Mouse (Mus musculus) heart, adult 11 months (tissue): ENCODE results near the gene Cldn5.

Experiments
- DNase-seq: peaks from one replicate; pipeline ENCODE4 v3.0.0; 2022

Cldn5 gene

DNA sequence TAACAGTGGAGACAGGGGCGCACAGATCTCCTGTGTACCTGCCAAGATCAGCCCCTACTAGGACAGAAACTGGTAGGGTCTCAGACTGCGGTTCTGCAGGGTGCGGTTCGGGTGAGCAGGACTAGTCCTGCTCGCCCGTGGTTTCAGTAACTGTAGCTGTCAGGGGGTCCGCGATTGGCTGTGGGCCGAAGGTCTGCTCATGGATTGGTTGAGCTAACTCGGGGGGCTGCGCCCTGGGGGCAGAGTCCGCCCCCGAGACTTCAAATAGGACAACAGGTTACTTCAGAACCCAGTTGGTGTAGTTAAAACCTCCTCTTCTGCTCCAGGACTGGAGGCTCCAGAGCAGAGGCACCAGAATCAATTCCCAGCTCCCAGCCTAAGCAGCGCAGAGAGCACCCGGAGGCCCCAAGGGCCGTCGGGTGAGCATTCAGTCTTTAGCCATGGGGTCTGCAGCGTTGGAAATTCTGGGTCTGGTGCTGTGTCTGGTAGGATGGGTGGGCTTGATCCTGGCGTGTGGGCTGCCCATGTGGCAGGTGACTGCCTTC is at the start of gene Cldn5:
Cldn5 (plus strand) TSS at position 292 of the 545 bp plus-strand sequence.
- peak; percentile 99 for DNase-seq

DNA sequence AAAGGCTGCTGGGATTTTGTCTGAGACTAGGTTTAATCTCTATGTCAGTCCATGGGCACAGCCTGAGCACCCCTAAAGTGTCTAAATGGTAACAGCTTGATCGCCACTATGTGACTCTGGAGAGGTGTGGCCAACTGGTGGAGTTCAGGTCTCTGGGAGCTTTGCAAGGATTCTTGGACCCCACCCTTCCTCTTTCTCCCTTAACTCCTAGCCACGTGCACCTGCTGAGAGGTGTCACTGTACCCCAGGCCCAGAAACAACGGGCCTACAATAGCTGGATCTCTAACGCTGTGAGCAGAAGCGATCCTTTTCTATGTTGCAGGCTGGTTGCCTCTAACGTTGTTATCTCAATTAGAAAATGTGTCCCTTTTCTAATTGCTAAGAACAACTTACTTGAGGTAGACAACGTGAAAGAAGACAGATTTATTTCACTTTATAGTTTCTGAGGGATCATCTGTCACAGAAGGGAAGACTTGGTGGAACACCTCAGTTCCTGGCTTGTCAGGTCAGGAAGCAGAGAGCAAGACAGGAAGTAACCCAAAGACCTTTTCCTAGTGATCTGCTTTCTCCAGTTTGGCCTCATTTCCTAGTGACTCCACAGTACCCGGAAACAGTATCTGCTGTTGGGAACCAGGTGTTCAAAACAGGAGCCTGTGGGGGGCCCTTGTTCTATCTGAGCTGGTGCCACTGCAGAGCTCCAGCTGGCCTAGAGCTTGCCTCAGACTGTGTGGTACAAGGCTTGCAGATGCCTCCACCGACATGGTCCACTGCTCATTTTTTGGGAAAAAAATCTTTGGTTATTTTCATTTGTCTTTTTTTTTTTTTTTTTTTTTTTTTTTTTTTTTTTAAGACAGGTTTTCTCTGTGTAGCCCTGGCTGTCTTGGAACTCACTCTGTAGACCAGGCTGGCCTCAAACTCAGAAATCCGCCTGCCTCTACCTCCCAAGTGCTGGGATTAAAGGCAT is 48.8 kb upstream of the Cldn5 start:
- DNase-seq, result peak; percentile 89

DNA sequence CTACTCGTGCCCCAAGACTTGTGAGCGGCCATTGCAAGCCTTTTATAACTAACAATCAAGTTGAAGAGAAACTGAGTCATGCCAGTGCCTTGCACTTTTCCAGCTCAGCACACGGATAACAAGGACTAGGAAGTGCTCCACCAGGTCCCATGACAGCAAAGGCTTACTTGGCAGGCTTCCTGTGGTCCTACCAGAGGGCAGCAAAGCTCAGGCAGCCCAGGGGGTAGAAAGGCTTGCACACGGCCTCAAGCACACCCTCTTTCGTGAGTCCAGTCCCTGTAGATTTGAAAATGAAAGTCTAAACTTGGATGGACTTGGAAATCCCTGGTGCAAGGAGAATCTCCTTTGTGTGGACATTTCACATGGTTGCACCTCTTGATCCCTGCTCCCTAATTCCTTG is 47.5 kb upstream of the Cldn5 start:
- peak; percentile 71 for DNase-seq

DNA sequence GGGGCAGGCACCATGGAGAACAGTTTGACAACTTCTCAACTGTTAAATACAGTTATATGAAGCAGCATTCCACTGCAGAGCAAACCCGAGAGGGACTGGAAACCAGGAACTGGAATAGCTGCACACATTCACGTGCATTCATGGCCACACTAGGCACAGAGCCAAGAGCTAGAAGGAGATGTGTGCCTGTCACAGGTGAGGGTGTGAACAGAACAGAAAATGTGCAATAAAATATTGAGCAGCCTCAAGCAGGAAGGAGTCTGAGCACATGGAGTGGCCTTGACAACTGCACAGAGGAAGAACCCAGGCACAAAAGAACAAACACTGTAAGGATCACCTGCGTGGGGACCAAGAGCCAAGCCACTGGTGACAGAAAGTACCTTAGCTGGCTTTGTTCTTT is 46.0 kb upstream of the Cldn5 start:
- DNase-seq, result peak; percentile 59

DNA sequence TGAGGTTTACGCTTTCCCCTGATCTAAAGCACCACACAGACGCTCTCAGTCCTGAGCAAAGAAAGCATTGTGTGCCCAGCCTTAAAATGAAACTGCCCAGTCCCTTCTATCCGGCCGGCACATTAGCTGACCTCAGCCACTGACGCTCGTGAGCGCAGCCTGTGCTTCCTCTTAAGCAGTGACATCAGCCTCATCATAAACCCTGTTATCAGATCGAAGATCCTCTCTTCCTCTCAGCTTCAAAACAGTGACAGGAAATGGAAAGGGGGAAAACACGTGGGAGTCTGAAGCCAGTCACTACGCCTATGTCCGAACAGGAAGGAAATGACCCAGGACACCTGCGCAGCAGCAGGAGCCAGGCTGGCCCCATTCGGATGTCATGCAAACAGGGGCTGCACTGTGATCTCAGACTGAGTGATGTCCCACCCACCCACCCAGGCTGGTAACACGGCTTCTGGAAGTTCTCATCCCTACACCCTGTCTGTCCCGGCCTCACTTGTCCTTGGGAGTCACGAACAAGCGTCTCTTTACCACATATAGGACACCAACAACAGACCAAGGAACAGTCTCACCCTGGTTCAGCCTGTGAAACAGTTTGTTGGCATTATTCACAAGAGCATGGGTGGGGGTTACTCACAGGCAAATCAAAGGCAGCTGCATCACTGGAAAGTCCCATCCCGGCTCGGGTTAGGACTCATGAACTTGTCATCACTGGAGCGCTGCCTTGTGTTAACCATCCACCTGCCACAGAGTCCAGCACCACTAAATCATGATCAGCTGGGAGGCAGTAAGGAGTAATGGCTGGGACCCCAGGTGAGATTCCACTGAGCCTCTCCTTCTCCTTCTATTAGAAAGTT is 43.3 kb upstream of the Cldn5 start:
- peak; percentile 98 for DNase-seq

DNA sequence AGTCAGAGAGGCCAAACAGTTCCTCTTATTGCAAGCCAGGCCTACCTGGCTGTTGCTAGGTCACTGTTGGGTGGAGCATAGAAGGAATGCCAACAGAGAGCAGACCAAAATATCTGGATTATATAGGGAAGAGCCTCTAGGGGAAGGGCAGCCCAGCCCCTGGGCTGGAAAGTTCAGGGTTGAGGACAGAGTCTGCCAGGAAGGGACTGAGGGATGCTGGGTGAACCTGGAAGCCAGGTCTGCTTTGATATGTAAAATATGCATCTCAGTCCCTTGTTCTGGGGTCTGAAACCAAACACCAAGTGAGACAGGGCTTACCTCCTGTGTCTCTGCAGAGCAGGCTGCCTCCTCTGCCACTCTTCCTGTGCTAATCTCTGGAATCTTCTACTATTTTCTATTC is 38.3 kb upstream of the Cldn5 start:
- no peak for DNase-seq

DNA sequence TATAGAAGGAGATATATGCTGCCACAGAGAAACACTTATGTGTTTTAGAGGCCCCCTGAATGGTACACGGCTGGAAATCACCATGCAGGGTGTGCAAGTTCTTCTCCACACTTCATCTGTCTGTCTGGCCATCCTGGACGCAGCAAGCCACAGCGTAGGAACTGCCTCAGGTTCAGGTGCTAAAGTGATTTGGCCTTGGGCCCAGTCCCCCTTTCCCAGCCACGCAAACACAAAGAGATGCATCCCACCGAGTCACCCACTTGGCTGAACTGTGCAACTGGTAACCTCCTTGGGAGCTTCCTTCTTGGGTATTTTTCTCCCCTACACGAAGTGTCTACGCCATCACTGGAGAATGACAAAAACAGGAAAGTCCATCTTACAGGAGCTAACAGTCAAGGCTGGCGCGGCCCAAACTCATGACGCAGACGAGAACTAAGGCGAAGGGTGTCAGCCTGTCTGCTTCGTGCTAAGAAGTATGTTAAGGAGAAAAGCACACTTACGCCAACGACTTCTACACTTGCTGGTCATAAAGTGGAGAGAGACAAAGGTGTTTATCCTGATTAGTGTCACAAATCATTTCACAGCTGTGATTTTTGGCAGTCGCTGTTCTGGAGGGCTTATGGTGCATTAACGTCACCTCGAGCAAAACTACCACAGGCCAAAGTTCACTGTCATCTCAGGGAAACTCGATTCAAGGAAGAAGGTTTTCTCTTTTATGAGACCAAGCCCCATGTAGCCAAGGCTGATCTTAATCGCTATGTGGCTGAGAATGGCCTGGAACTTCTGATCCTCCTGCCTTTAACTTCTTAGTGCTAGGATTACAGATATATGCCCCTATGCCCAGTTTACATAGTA is 30.2 kb upstream of the Cldn5 start:
- DNase-seq, result peak; percentile 99

DNA sequence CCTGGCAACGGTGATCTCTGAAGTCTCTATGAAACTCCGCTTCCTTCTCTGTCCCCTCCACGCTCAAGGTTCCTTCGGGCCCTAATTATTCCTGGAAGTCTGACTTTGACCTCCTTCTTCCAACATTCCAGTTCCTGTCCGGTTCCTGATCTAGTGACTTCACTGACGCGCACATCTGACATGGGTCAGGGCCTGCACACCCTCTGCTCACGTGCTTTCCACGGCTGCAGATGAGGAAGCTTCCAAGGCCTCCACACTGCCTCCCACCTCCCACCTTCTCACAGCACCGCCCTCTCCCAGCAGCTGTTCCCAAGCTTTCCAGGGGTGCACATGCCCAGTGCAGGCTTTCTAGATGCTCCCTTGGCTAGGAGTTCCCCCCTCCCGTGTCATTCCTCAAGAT is 25.5 kb upstream of the Cldn5 start:
- peak; percentile 94 for DNase-seq

DNA sequence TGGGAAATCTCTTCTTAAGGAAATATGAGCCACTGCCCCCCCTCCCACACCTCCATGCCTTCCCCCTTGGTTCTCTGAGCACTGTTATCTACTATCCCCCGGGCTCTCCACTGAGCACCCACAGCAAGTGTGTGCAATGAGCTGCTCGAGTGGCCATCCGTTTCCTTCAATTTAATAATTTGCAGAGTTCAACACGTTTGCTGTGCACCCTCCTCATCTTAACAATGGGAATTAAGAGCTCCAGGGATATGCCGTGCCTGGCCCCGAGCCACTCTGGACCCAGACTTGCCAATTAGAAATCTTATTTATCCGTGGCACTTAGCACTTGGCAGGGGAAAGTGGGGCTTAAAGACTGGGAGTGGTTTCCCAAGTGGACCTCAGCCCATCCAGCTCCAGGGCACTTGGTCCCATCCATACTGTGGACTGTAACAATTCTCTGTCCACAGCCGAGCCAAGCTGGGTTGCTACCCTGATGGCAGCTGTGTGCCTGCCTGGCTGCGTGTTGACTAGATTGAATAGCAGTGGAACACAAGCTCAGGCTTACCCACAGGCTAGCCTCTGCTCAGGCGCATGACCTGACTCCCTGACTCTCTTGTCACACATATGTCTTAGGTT is 24.7 kb upstream of the Cldn5 start:
- DNase-seq, result peak; percentile 74

DNA sequence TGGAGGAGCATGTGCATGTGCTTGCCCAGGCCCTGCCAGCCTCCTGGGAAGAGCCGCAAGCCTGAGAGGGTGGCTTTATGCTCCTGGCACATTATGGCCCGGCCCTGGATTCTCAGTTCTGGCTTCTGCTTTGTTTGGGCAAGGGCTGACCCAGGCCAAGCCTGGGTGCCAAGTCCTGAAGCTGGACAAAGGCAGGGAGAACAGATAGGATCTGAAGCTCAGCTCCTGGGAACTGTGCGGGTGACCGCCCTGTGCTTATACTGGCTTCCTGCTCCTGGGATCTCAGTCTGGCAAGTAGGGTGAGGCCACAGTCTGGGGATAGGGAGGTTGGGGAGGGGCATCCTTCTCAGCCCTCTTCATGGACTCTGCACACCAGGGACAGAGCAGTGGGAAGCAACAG is 14.9 kb upstream of the Cldn5 start:
- peak; percentile 95 for DNase-seq

DNA sequence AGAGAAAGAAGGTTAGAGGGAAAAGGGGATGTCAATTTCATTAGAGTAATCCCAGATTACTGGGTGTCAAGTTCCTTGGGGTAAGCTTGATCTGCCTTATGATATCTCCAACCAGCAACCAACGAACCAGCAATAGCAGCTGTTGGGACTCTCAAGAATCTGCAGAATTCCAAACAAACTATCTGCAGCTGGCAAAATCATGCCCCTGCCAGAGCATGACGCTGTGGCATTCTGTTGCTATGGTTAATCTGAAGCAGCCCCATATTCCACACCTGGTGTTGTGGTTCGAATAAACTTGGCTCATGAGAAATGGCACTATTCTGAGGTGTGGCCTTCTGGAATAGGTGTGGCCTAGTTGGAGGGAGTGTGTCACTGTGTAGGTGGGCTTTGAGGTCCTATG is 13.7 kb upstream of the Cldn5 start:
- no peak for DNase-seq

DNA sequence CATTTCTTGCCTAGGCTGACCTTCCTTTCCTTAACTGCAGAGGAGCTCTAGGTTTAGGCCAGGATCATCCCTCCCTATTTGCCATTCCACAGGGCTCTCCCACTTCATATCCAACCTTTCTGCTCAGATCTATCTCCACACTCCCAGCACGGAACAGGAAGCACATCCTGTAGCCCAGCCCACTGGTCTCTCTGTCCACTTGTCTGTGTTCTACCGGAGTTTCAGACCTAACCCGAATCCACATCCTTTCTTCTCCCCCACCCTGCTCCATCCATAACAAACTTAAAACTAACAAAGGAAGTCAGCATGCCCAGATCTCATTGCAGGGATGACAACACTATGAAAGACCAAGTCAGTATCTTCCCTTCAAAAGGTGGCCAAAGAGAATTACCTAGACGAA is 10.3 kb upstream of the Cldn5 start:
- no peak for DNase-seq

DNA sequence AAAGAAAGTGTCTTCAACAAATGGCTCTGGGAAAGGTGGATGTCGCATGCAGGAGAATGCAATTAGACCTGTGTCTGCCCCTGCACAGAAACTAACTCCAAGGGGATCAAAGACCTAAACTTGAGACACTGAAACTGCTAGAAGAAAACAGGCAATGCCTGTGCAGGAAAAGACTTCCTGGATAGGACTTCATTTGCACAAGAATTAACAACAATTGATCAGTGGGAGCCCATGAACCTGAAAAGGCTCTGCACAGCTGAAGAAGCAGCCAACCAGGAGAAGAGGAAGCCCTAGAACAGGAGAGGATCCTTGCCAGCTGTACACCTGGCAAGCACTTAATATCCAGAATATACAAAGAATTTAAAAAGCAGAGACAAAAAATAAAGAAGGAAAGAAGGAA is 7.1 kb upstream of the Cldn5 start:
- DNase-seq, result no peak

DNA sequence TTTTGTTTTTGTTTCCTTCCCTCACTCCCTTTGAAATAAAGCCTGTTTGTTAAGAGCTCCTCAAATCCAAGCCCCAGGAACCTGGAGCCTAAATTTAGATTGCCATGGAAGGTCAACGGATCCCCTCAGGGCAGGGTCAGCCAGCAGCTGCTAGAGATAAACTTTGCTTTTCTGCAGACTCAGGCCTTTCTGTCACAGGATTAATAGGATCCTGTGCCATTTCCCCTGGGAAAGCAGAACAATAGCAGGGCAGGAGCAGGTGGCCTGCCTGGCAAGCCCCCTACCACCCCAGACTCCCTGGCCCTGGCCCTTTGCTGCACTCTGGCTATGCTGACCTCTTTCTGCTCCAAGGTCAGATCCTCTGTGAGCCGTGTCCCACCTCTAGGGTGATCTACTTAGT is 2.7 kb upstream of the Cldn5 start:
- DNase-seq, result no peak

DNA sequence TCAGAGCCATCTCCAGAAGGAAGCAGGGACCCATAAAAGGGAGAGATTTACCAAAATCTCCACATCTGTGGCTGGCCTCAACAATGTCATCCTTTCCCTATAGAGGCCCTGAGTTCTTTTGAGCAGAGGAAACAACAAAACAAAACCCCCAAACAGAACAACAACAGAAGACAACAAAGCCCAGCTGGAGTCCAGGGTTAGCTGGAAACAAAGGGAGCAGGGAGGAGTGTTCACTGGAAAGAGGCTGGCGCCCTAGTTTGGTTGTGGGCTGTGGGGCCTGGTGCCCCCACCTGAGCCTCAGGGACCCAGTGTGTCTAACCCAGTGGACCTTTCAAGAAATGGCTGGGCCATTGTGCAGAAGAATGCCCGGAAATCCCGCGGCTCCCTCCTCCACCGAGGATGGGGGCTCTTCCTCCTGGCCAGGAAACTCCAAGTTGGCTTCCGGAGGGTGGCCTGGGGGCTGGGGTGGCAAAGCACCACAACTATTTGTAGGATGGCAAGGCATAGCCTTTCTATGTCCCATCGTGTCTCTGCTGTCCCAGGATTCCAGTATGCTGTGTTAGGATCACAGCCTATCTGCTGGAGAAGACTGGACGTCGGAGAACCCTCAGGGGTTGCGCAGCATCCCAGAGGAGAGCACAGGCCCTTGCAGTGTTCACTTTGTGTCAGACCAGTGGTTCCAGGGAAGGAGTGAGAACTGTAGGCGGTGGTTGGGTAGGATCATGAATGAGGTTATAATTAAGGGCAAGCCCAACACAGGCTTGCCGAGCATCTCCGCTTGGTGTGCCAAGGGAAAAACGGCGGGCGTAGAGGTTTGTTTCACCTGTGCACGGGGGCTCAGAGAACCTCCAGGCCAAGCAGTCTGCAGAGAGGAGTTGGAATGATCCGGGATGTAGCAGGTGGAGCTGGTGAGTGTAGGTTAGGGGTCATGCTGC is 759 bp upstream of the Cldn5 start:
- peak; percentile 98 for DNase-seq

DNA sequence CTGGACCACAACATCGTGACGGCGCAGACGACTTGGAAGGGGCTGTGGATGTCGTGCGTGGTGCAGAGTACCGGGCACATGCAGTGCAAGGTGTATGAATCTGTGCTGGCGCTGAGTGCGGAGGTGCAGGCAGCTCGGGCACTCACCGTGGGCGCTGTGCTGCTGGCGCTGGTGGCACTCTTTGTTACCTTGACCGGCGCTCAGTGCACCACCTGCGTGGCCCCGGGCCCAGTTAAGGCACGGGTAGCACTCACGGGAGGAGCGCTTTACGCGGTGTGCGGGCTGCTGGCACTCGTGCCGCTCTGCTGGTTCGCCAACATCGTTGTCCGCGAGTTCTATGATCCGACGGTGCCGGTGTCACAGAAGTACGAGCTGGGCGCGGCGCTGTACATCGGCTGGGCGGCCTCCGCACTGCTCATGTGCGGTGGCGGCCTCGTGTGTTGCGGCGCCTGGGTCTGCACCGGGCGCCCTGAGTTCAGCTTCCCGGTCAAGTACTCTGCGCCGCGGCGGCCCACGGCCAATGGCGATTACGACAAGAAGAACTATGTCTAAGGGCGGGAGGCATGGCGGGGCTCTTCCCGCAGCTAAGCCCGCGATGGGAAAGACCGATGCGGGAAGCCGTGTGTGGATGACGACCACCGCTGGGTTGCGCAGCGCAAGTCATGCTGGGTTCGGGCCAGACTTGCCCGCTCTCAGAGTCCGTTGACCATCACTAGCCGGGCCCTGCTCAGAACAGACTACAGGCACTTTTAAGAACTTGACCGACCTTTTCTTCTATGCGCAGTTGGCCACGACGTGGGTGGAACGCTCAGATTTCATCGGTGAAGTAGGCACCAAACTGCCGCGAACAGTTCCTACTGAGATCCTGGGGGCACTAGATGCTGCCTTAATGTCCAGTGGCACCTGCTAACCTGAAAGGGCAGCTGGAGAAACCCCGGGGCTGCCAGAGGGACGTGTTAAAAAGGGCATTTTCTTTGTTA is 744 bp downstream of the Cldn5 start:
- peak; percentile 90 for DNase-seq

DNA sequence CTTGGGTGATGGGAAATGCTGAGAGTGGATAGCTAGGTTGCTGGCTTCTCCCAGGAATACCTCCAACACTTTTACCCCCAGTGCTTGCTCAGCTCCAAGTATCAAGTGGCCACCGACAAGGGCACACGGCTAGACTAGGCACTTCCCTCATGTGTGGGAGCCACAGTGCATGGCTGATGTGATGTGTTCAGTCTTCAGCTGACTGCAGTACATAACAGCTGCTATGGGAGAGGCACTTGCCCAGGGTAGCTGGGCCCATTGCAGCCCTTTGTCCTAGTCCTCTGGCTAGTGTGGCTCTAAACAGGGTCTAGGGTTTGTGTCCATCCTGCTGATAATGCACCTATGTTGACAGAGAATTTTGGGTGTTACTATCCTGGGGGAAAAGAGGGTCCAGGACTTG is 1.8 kb downstream of the Cldn5 start:
- no peak for DNase-seq

DNA sequence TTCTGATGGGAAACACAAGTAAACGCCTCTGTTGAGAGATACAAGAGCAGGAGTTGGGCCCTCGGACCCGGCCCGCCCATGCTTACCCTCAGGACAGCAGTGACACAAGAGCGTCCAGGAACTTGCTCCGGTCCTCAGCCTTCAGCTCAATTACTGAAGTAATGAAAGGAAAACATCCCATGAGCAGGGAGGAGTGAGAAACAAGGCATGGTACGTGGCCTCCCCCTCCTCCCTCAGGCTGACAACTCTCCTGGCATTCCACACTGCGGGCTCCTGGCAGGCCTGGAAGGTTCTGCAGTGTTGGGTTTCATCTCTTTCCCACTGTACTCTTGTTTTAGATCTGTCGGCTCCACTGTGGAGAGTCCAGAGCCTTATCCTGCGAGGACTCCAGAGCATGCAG is 5.2 kb downstream of the Cldn5 start:
- DNase-seq, result peak; percentile 80

DNA sequence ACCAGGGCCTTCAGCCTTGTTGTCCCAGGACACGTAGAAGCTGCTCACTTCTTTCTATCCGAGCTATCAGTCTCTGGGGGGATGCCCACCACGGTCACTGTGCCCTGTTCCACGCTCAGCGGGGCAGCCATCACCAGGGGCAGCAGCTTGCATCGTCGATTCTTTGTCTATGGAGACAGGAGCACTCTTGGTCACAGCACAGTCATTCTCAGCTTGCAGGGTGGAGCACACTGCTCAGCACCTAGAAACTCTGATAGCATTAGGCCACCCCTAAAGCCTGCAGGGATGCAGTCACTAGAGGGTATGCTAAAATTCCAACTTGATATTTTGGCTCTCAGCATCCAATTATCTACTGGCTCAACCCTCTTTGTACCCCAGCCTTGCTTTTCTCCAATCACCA is 8.4 kb downstream of the Cldn5 start:
- DNase-seq, result peak; percentile 84

DNA sequence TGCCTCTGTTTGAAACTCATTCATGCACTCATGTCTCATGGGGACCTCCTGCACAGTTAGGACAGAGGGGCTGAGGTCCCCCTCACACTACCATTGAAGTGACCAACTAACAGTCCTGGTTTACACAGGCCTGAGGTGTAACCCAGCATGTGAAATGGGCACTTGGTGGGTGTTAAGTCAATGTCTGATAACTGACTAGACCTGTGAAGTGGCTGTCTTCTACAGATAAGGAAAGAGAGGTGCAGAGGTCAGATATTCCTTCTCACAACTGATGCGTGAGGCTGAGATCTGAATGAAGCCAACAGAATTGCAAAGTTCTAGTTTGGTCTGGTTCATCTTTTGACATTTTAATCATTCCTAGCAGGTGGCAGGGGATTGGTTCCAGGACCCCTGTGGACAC is 8.8 kb downstream of the Cldn5 start:
- DNase-seq, result peak; percentile 75
